In genomic region chr9:65345439-65345838, GRCm38 (mm10) we compare ENCODE assay signal across 9 mouse cellular contexts. TPM values are rescaled to one million over a fixed set of nuclear protein-coding genes. Genes with fewer than 3 reads are reported as not detected.
DNase-seq lines count a peak whose midpoint lies in the region; ATAC-seq and TF ChIP-seq lines count a peak whose summit lies in the region.
"Not testable (repeated sequence)": the region's sequence is repeated elsewhere in the genome, so short reads cannot be mapped to it uniquely, and the experiment has no call there.
"Had no signal": no experiment of that assay in that cellular context is flagged by ENCODE, and none has a peak within 500 bp of the region (broad histone marks: within the 10 kb centered on the region; RNA-seq: fewer than 3 reads in every experiment).

No protein-coding gene starts in this region.

- not testable (repeated sequence) for H3K9me3 ChIP-seq in ES-E14 (ENCODE audit: control insufficient read depth, insufficient read depth, low read depth, low read length); hindbrain, embryonic 12.5 days (replicated peaks); liver, embryonic 16.5 days (replicated peaks; ENCODE audit: control insufficient read depth, low read length); midbrain, postnatal 0 days (ENCODE audit: low read length); stomach, embryonic 16.5 days (replicated peaks; ENCODE audit: control insufficient read depth, low read length)

- H3K27me3 ChIP-seq in hindbrain, embryonic 12.5 days; liver, embryonic 16.5 days (ENCODE audit: control insufficient read depth, insufficient read depth, low read depth, low read length); midbrain, postnatal 0 days (ENCODE audit: insufficient read depth, low read length); stomach, embryonic 16.5 days (ENCODE audit: control insufficient read depth, insufficient read depth, low read length): not testable (repeated sequence)

- H3K4me3 ChIP-seq in ES-E14 (ENCODE audit: insufficient read depth in 1 of 2, low read depth in 1 of 2, low read length in 2 of 2, poor library complexity in 1 of 2, severe bottlenecking in 1 of 2): peak overlapping the region; percentile 92 to 94
- H3K4me3 ChIP-seq in hindbrain, embryonic 12.5 days: peak overlapping the region; percentile 100
- H3K4me3 ChIP-seq in layer of hippocampus, adult 2 months: peak overlapping the region; percentile 76
- peak overlapping the region; percentile 97 for H3K4me3 ChIP-seq in liver, embryonic 16.5 days (ENCODE audit: low read depth, low read length)
- peak overlapping the region; percentile 99 for H3K4me3 ChIP-seq in midbrain, postnatal 0 days (ENCODE audit: low read depth, low read length)
- peak overlapping the region; percentile 99 for H3K4me3 ChIP-seq in stomach, embryonic 16.5 days (replicated peaks; ENCODE audit: low read length)

- peak; percentile 15; the same call in 1 of the 2 replicates for ATAC-seq in hindbrain, embryonic 12.5 days (ENCODE audit: low FRiP score)
- not testable (repeated sequence) for ATAC-seq in liver, embryonic 16.5 days (ENCODE audit: low read depth); midbrain, postnatal 0 days (ENCODE audit: low FRiP score); stomach, embryonic 16.5 days (ENCODE audit: insufficient read depth, low FRiP score)

- peak overlapping the region; percentile 85 for H3K27ac ChIP-seq in ES-E14 (ENCODE audit: insufficient read depth, low read depth, low read length, poor library complexity, severe bottlenecking)
- H3K27ac ChIP-seq in hindbrain, embryonic 12.5 days: peak overlapping the region; percentile 94
- H3K27ac ChIP-seq in layer of hippocampus, adult 2 months: peak overlapping the region; percentile 96
- H3K27ac ChIP-seq in liver, embryonic 16.5 days (ENCODE audit: low read length): peak overlapping the region; percentile 95
- H3K27ac ChIP-seq in midbrain, postnatal 0 days (ENCODE audit: low read depth, low read length): peak overlapping the region; percentile 97
- H3K27ac ChIP-seq in stomach, embryonic 16.5 days (ENCODE audit: low read length): peak overlapping the region; percentile 97

- H3K4me1 ChIP-seq in ES-E14 (ENCODE audit: control insufficient read depth in 2 of 2, insufficient read depth in 2 of 2, low read length in 2 of 2, poor library complexity in 1 of 2); midbrain, postnatal 0 days (ENCODE audit: insufficient read depth, low read length): not testable (repeated sequence)
- peaks cover 14% of the 10 kb centered on the region for H3K4me1 ChIP-seq in hindbrain, embryonic 12.5 days
- peaks cover 12% of the 10 kb centered on the region for H3K4me1 ChIP-seq in liver, embryonic 16.5 days (ENCODE audit: control insufficient read depth, low read depth, low read length)
- peaks cover 11% of the 10 kb centered on the region for H3K4me1 ChIP-seq in stomach, embryonic 16.5 days (ENCODE audit: control insufficient read depth, insufficient read depth, low read length)

- in situ Hi-C loops in ES-E14 (cut with MboI; ENCODE audit: low sequenced_read_pairs in 2 of 2, unreplicated experiment in 2 of 2): not testable (repeated sequence)

- WGBS in hindbrain, embryonic 12.5 days: 68% methylated on average over 11 of the region's 11 CpGs
- WGBS in liver, embryonic 16.5 days (ENCODE audit: insufficient replicate concordance): 75% methylated on average over 11 of the region's 11 CpGs
- WGBS in midbrain, postnatal 0 days: 57% methylated on average over 11 of the region's 11 CpGs
- WGBS in stomach, embryonic 16.5 days: 72% methylated on average over 11 of the region's 11 CpGs

- TF ChIP-seq CTCF in layer of hippocampus, adult 2 months (conservative IDR thresholded peaks at IDR 0.05): 0 out of 2 replicates have a peak, but pooled peaks have one; percentile 9
- TF ChIP-seq CTCF in midbrain, postnatal 0 days (IDR thresholded peaks at IDR 0.05): peak; percentile 43

- H3K36me3 ChIP-seq in ES-E14 (ENCODE audit: control insufficient read depth, insufficient read depth, low read length, poor library complexity, severe bottlenecking); hindbrain, embryonic 12.5 days; liver, embryonic 16.5 days (ENCODE audit: control insufficient read depth, insufficient read depth); midbrain, postnatal 0 days (ENCODE audit: insufficient read depth, low read length); stomach, embryonic 16.5 days (ENCODE audit: control insufficient read depth, insufficient read depth, low read length): not testable (repeated sequence)

- peak overlapping the region; percentile 90 for H3K4me2 ChIP-seq in hindbrain, embryonic 12.5 days (replicated peaks)
- peak overlapping the region; percentile 95 for H3K4me2 ChIP-seq in liver, embryonic 16.5 days (ENCODE audit: low read depth, low read length)
- H3K4me2 ChIP-seq in midbrain, postnatal 0 days (ENCODE audit: low read depth, low read length, poor library complexity, severe bottlenecking): peak overlapping the region; percentile 91
- H3K4me2 ChIP-seq in stomach, embryonic 16.5 days (ENCODE audit: low read depth, low read length): peak overlapping the region; percentile 93

- H3K9ac ChIP-seq in ES-E14 (ENCODE audit: insufficient read depth, low read depth, low read length, poor library complexity, severe bottlenecking): peak overlapping the region; percentile 62; the same call in 1 of the 2 replicates
- peak overlapping the region; percentile 98 for H3K9ac ChIP-seq in hindbrain, embryonic 12.5 days
- H3K9ac ChIP-seq in liver, embryonic 16.5 days (ENCODE audit: low read depth, low read length): peak overlapping the region; percentile 95
- 0 out of 2 replicates have a peak overlapping the region, but pooled peaks have one; percentile 94 for H3K9ac ChIP-seq in midbrain, postnatal 0 days (replicated peaks; ENCODE audit: low read length, poor library complexity, severe bottlenecking)
- H3K9ac ChIP-seq in stomach, embryonic 16.5 days (ENCODE audit: low read length): peak overlapping the region; percentile 97

- DNase-seq in ES-E14 (ENCODE audit: low read depth, low spot score): not testable (repeated sequence)
- peak; percentile 6 for DNase-seq in embryo, embryonic 10.5 days (ENCODE audit: low spot score)
- peak; percentile 13 to 31 for DNase-seq in frontal cortex, adult 2 months (ENCODE audit: extremely low spot score in 1 of 2, low spot score in 1 of 2)
- DNase-seq in layer of hippocampus, adult 2 months (ENCODE audit: low spot score in 2 of 2): peak; percentile 10 to 26
- peak; percentile 28 for DNase-seq in midbrain, postnatal 0 days (ENCODE audit: low spot score)

RNA-seq across cellular contexts. Expression of gene Pdcd7, which starts 0.5 kb away (rescaled TPM):
- total RNA-seq in ES-E14 (2012; rRNA removed): 23.7 and 27.5 TPM in 2 replicates
- polyA plus RNA-seq in frontal cortex, adult 2 months (2012; rRNA removed): 16.8 and 16.9 TPM in 2 replicates
- 13.3 and 14.0 TPM in 2 replicates for polyA plus RNA-seq in hindbrain, embryonic 12.5 days (2016; fragmentation: Nextera tagmentation; extraction: Ambion mirVana)
- total RNA-seq in layer of hippocampus, adult 2 months (2021): 10 to 100 TPM; 29.2 to 30.8 TPM
- polyA plus RNA-seq in liver, embryonic 16.5 days (2015; fragmentation: Nextera tagmentation; extraction: Ambion mirVana): 1.6 and 1.8 TPM in 2 replicates
- total RNA-seq in midbrain, postnatal 0 days (2014; rRNA removed): 16.4 and 23.4 TPM in 2 replicates
- 7.7 and 11.0 TPM in 2 replicates for polyA plus RNA-seq in midbrain, postnatal 0 days (2015; fragmentation: Nextera tagmentation; extraction: Ambion mirVana)
- 3.4 and 3.6 TPM in 2 replicates for polyA plus RNA-seq in stomach, embryonic 16.5 days (2015; fragmentation: Nextera tagmentation; extraction: Ambion mirVana)

RNA-seq across cellular contexts. Expression of gene Ubap1l, which starts 15.4 kb away (rescaled TPM):
- 4.5 and 8.5 TPM in 2 replicates for total RNA-seq in ES-E14 (2012; rRNA removed)
- 4.6 and 4.9 TPM in 2 replicates for polyA plus RNA-seq in frontal cortex, adult 2 months (2012; rRNA removed)
- 0.72 and 1.1 TPM in 2 replicates for polyA plus RNA-seq in hindbrain, embryonic 12.5 days (2016; fragmentation: Nextera tagmentation; extraction: Ambion mirVana)
- total RNA-seq in layer of hippocampus, adult 2 months (2021): 1 to 10 TPM; 2.5 to 6.2 TPM
- polyA plus RNA-seq in liver, embryonic 16.5 days (2015; fragmentation: Nextera tagmentation; extraction: Ambion mirVana): not detected in 2 replicates
- 7.6 and 10.1 TPM in 2 replicates for total RNA-seq in midbrain, postnatal 0 days (2014; rRNA removed)
- polyA plus RNA-seq in midbrain, postnatal 0 days (2015; fragmentation: Nextera tagmentation; extraction: Ambion mirVana): 1.4 and 2.2 TPM in 2 replicates
- polyA plus RNA-seq in stomach, embryonic 16.5 days (2015; fragmentation: Nextera tagmentation; extraction: Ambion mirVana): 0.40 TPM in 1 of 2 replicates, not detected in the other

RNA-seq across cellular contexts. Expression of gene Kbtbd13, which starts 46.0 kb away (rescaled TPM):
- 0.71 and 1.1 TPM in 2 replicates for total RNA-seq in ES-E14 (2012; rRNA removed)
- polyA plus RNA-seq in frontal cortex, adult 2 months (2012; rRNA removed): 0.17 and 0.34 TPM in 2 replicates
- polyA plus RNA-seq in hindbrain, embryonic 12.5 days (2016; fragmentation: Nextera tagmentation; extraction: Ambion mirVana): 0.74 and 1.0 TPM in 2 replicates
- under 1 TPM; 0.29 to 0.44 TPM for total RNA-seq in layer of hippocampus, adult 2 months (2021)
- polyA plus RNA-seq in liver, embryonic 16.5 days (2015; fragmentation: Nextera tagmentation; extraction: Ambion mirVana): 0.25 and 0.42 TPM in 2 replicates
- 1.0 and 2.4 TPM in 2 replicates for total RNA-seq in midbrain, postnatal 0 days (2014; rRNA removed)
- polyA plus RNA-seq in midbrain, postnatal 0 days (2015; fragmentation: Nextera tagmentation; extraction: Ambion mirVana): 0.65 and 0.74 TPM in 2 replicates
- 0.97 and 1.3 TPM in 2 replicates for polyA plus RNA-seq in stomach, embryonic 16.5 days (2015; fragmentation: Nextera tagmentation; extraction: Ambion mirVana)
- polyA plus RNA-seq: inflammation-experienced regulatory T-cells, adult 6 months had no signal

RNA-seq across cellular contexts. Expression of gene Clpx, which starts 51.4 kb away (rescaled TPM):
- 17.3 and 24.1 TPM in 2 replicates for total RNA-seq in ES-E14 (2012; rRNA removed)
- polyA plus RNA-seq in frontal cortex, adult 2 months (2012; rRNA removed): 19.1 and 22.2 TPM in 2 replicates
- polyA plus RNA-seq in hindbrain, embryonic 12.5 days (2016; fragmentation: Nextera tagmentation; extraction: Ambion mirVana): 47.4 and 54.7 TPM in 2 replicates
- 10 to 100 TPM; 32.6 to 35.8 TPM for total RNA-seq in layer of hippocampus, adult 2 months (2021)
- 41.6 and 42.2 TPM in 2 replicates for polyA plus RNA-seq in liver, embryonic 16.5 days (2015; fragmentation: Nextera tagmentation; extraction: Ambion mirVana)
- total RNA-seq in midbrain, postnatal 0 days (2014; rRNA removed): 20.6 and 30.4 TPM in 2 replicates
- 36.3 and 40.1 TPM in 2 replicates for polyA plus RNA-seq in midbrain, postnatal 0 days (2015; fragmentation: Nextera tagmentation; extraction: Ambion mirVana)
- 53.9 and 54.8 TPM in 2 replicates for polyA plus RNA-seq in stomach, embryonic 16.5 days (2015; fragmentation: Nextera tagmentation; extraction: Ambion mirVana)

RNA-seq across cellular contexts. Expression of gene Rasl12, which starts 52.9 kb away (rescaled TPM):
- total RNA-seq in ES-E14 (2012; rRNA removed): 0.18 and 0.21 TPM in 2 replicates
- 6.9 and 7.4 TPM in 2 replicates for polyA plus RNA-seq in frontal cortex, adult 2 months (2012; rRNA removed)
- 7.8 and 8.4 TPM in 2 replicates for polyA plus RNA-seq in hindbrain, embryonic 12.5 days (2016; fragmentation: Nextera tagmentation; extraction: Ambion mirVana)
- total RNA-seq in layer of hippocampus, adult 2 months (2021): 1 to 10 TPM; 3.1 to 3.9 TPM
- polyA plus RNA-seq in liver, embryonic 16.5 days (2015; fragmentation: Nextera tagmentation; extraction: Ambion mirVana): 0.23 and 0.34 TPM in 2 replicates
- total RNA-seq in midbrain, postnatal 0 days (2014; rRNA removed): 6.1 and 9.3 TPM in 2 replicates
- polyA plus RNA-seq in midbrain, postnatal 0 days (2015; fragmentation: Nextera tagmentation; extraction: Ambion mirVana): 4.3 and 4.8 TPM in 2 replicates
- polyA plus RNA-seq in stomach, embryonic 16.5 days (2015; fragmentation: Nextera tagmentation; extraction: Ambion mirVana): 7.6 TPM in 2 replicates
